Mouse (Mus musculus) B cell, adult 62 days (primary cell): ENCODE results near the gene Bcap29. TPM values are rescaled to one million over a fixed set of nuclear protein-coding genes. Genes with fewer than 3 reads are reported as not detected.

Experiments used
- total RNA-seq: library from RNA; stranded (reverse); gene quantifications from 4 replicates; pipeline ENCODE4 v1.2.4, GENCODE M21; 2023

Bcap29 gene
- 28.1 to 38.1 TPM (median 31.8 TPM) in 4 replicates for total RNA-seq

DNA sequence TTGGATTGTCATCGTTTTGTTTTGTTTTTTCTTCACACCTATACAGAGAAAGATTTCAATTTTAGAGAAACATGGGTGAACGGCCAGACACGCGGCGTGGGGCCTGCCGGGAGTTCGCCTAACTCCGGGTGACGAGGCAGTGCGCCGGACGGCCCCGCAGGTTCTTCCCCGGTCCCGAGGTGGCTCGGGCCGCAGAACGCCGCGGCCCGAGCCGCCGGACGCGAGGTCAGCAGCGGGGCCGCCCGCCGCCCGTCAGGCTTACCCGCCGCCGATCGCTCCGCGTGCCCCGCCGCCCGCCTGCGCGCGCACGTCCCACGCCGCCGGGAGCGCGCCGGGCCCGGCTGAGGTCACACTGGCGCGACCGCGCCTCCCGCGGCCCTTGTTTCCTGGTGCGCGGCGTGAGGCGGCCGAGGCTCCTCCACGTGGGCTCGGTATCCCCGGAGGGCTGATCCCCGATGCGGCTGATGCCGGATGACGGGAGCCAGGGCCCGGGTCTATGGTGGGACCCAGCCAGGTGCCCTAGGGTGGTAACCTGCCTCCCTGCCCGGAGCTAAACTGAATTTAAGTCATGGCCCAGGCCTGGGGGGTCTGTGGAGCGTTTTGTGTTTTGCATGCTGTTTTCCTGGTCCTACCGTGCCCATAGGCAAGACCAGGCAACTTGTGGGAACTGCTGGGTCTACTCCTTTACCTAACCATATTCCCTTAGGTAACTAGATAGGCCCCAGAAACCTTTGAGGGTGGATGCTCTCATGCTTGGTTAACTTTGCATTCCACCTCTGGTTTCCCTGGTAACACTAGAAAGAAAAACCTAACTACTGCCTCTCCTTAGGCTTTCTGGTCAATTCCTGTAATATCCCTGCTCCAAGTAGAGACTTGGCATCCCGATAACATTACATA is at the start of gene Bcap29:
Gene Bcap29 (minus strand): TSS at position 316 of the 897 bp plus-strand sequence.

DNA sequence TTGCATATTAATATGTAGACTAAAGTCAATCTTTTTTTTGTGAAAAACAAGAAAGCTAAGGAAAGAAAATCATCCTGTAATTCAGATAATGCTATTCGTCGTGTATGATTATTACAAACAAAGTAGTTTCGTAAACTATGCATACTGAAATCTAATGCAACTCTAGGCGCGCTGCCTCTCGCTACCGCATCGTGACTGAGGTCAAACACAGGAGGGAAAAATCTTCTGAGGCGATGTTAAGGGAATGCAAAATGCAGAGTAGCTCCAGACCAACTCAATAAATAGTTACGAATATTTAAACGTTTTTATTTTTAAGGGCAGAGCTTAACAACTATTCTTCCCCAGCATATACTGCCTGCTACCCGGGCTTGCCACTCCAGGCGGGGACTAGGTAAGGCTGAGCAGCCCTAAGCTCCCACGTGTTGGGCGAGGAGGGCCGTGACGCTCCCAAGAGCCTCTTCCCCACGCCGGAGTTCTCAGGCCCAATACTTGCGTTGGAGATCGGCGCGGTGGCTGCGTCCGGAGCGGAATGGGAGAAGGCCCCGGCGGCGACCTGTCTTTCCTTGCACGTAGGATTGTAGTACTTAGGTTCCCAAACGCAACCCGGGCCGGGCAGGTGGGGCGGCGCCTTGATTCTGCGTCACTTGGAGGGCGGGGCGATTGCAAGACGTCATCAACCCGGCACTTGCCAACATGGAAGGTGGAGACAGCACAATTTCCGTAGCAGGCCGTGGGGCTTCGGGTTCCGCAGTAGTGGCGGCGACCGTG is 19.9 kb upstream of the Bcap29 start, which contains the start of the genes Dus4l and Cog5:
Gene Dus4l (minus strand): TSS at position 630 of the 768 bp plus-strand sequence.
Gene Cog5 (plus strand): TSS at position 673 of the 768 bp plus-strand sequence.

Other genes with a start within 250 kb of the Bcap29 start
- gene Slc26a3, start 243.8 kb downstream of the Bcap29 start, total RNA-seq, result not detected in 4 replicates
- 29.7 to 35.2 TPM (median 33.7 TPM) in 4 replicates for gene Cbll1, start 135.0 kb downstream of the Bcap29 start, total RNA-seq
- not detected in 4 replicates for gene Slc26a4, start 74.7 kb downstream of the Bcap29 start, total RNA-seq
- gene Dus4l, start 20.2 kb upstream of the Bcap29 start, total RNA-seq, result 11.8 to 22.2 TPM (median 14.0 TPM) in 4 replicates
- gene Cog5, start 20.2 kb upstream of the Bcap29 start, total RNA-seq, result 54.3 to 67.8 TPM (median 62.6 TPM) in 4 replicates
- not detected in 4 replicates for gene Gpr22, start 79.3 kb upstream of the Bcap29 start, total RNA-seq